Mouse (Mus musculus): ENCODE measurements at regions not wholly inside any gene's neighbourhood (a gene's known extent, or its start where the extent isn't known, plus 50 kb on each side); places are given as distances from the start of the nearest gene placed in this dataset.

DNA sequence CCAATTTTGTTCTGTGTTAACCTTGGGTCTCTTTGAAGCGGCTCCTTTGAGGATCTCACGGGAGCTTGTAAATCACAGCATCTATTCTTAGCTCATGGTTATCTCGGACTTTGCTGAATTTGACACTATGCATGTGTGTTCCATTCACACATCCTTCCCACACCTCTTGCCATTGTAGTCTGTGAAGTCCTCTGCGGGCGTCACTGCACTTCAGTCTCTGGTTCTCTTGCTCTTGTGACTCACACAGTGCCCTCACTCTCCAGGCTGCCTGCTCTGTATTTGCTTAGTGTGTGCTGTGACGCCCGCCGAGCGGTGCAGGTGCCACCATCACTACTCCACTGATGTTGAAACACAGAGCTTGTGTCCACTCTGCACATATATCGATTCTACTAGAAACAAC is 1271.2 kb downstream of the Synb start:
- no peak for DNase-seq (ENCODE audit: low read depth, low spot score)

- no peak for DNase-seq (ENCODE audit: low read depth, low spot score)
Measured at GRCm38 (mm10) chr14:68021240-68021639, 1272.9 kb downstream of the Synb start.

DNA sequence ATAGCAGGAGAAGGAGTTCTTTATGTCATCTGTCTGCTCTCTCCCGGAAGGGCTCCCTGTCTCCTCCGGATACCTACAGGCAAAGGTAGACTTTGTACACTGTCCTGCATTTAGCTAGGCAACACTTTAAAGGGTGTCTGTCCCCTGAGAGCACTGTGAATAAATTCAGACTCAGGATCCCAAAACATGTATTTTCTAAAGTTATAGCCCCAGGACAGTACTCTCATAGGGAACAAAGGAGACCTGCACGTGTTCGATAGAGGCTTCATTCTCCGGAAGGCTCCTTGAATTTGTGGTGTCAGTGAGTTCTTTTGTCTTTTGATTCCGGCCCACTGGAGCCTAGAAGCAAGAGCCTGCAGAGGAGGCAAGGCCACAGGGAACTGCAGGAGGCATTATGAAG is 1273.3 kb downstream of the Synb start:
- DNase-seq (ENCODE audit: low read depth, low spot score), result no peak

GRCm38 (mm10) chr14:68018686-68019085 is 1275.4 kb downstream of the Synb start:
- DNase-seq (ENCODE audit: low read depth, low spot score), result no peak

DNA sequence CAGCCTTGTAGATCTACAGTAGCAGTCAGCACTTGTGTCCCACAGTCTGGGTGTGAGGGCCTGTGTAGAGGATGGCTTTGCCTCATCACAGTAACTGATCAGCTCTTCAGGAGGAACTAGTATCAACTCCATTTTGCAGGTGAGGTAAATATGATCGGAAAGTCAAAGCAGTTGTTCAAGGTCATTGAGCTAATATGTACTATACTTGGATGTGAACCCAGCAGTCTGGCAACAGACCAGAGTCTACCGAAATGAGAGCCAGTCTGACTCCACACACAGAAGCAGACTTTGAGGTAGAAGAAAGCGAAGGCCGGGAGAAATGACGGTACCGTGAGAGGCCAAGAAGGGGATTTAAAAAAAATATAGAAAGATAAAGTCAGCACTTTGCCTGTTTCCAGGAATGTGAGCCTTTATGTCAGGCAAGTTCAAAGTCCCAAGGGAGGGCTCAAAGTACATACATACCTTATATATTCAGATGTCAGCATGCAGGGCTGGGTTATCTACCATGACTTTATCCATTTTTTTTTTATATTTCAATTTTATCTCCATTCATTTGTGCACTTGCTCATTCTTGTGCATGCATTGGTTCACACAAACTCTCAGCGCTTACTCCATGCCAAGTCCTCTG is 1297.2 kb downstream of the Synb start:
- DNase-seq (ENCODE audit: low read depth, low spot score), result no peak

GRCm38 (mm10) chr14:67993611-67994051 is 1300.5 kb downstream of the Synb start:
- no peak for DNase-seq (ENCODE audit: low read depth, low spot score)

GRCm38 (mm10) chr14:67993142-67993541 is 1301.0 kb downstream of the Synb start:
- peak; percentile 40 for DNase-seq (ENCODE audit: low read depth, low spot score)

DNA sequence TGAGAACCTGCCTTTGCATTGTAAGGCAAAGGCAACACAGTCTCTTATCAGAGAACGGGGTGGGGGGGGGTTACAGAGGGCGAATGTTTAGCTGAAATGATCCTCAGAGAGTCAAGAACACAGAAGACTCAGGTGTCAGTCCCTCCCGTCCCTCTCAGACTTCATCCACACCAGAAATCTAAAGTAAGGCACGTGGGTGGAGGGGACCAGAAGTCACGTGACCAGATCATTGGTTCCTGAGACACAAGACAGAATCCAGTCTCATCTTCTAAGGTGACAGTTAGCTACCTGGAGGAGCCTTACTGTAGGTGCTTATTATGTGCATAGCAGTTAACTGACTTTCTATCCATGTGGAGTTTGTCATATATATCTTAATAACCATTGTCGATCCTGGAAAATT is 1302.0 kb downstream of the Synb start:
- DNase-seq (ENCODE audit: low read depth, low spot score), result no peak

DNA sequence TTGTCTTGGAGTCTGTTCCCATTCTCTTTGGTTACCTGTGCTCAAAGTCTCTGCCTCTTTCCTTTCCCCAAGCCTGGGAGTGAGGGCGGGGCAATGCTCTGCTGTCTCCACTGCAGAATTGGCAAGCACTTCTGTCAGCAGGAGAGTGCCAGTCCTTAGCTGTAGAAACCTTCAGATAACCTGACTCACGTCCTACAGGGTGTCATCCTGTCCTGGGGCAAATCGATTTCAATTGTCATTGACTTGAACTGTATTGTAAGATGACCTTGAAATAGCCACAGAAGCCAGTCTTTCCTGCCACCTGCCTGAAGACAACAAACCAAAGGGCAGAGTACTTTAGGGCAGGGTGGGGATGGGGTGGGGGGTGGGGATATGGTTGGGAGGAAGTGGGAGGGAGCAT is 1303.8 kb downstream of the Synb start:
- DNase-seq (ENCODE audit: low read depth, low spot score), result peak; percentile 64

All from ZHBTc4 (cell line).